Mouse (Mus musculus) midbrain, embryonic 10.5 days (tissue): Measurements from ENCODE around the gene Mamdc4. TPM values are rescaled to one million over a fixed set of nuclear protein-coding genes. Genes with fewer than 3 reads are reported as not detected.

Experiments used
- polyA plus RNA-seq: library from polyadenylated mRNA; unstranded; fragments of >200 nt; fragmentation: Nextera tagmentation; extraction: Ambion mirVana; gene quantifications from 2 replicates; pipeline ENCODE4 v1.2.1, GENCODE M21; 2016

The Mamdc4 gene
- polyA plus RNA-seq, 1 experiment from 2014 or later: 6.7 TPM

Other genes with a start within 250 kb of the Mamdc4 start
- gene Man1b1, start 242.5 kb downstream of the Mamdc4 start, polyA plus RNA-seq: 55.6 and 62.8 TPM in 2 replicates
- gene Dpp7, start 218.5 kb downstream of the Mamdc4 start, polyA plus RNA-seq: 16.2 and 20.2 TPM in 2 replicates
- 6.0 and 8.4 TPM in 2 replicates for gene Uap1l1, start 209.2 kb downstream of the Mamdc4 start, polyA plus RNA-seq
- 73.4 and 86.4 TPM in 2 replicates for gene Sapcd2, start 202.5 kb downstream of the Mamdc4 start, polyA plus RNA-seq
- 0.26 TPM in 1 of 2 replicates, not detected in the other for gene Entpd2, start 179.0 kb downstream of the Mamdc4 start, polyA plus RNA-seq
- 80.6 and 125 TPM in 2 replicates for gene Npdc1, start 175.5 kb downstream of the Mamdc4 start, polyA plus RNA-seq
- not detected in 2 replicates for gene Fut7, start 151.6 kb downstream of the Mamdc4 start, polyA plus RNA-seq
- 6.2 and 8.1 TPM in 2 replicates for gene Abca2, start 146.1 kb downstream of the Mamdc4 start, polyA plus RNA-seq
- 1.1 and 1.9 TPM in 2 replicates for gene Clic3, start 118.0 kb downstream of the Mamdc4 start, polyA plus RNA-seq
- gene Paxx, start 113.8 kb downstream of the Mamdc4 start, polyA plus RNA-seq: 17.4 and 26.4 TPM in 2 replicates
- 0.16 TPM in 1 of 2 replicates, not detected in the other for gene Ptgds, start 104.8 kb downstream of the Mamdc4 start, polyA plus RNA-seq
- not detected in 2 replicates for gene Lcn12, start 80.9 kb downstream of the Mamdc4 start, polyA plus RNA-seq
- gene Fbxw5, start 74.1 kb downstream of the Mamdc4 start, polyA plus RNA-seq: 91.2 and 108 TPM in 2 replicates
- gene C8g, start 73.1 kb downstream of the Mamdc4 start, polyA plus RNA-seq: 5.2 and 5.6 TPM in 2 replicates
- gene Traf2, start 27.9 kb downstream of the Mamdc4 start, polyA plus RNA-seq: 38.9 and 41.4 TPM in 2 replicates
- 344 and 364 TPM in 2 replicates for gene Edf1, start 17.0 kb downstream of the Mamdc4 start, polyA plus RNA-seq
- gene Phpt1, start 379 bp upstream of the Mamdc4 start, polyA plus RNA-seq: 159 and 187 TPM in 2 replicates
- gene Ajm1, start 6.9 kb upstream of the Mamdc4 start, polyA plus RNA-seq: 0.05 and 0.27 TPM in 2 replicates
- gene Rabl6, start 33.7 kb upstream of the Mamdc4 start, polyA plus RNA-seq: 71.2 and 75.1 TPM in 2 replicates
- 0.04 and 0.12 TPM in 2 replicates for gene Ccdc183, start 42.8 kb upstream of the Mamdc4 start, polyA plus RNA-seq
- gene Tmem141, start 47.2 kb upstream of the Mamdc4 start, polyA plus RNA-seq: 12.8 and 14.7 TPM in 2 replicates
- 0.36 and 1.4 TPM in 2 replicates for gene Fcna, start 53.2 kb upstream of the Mamdc4 start, polyA plus RNA-seq
- not detected in 2 replicates for gene Lcn8, start 78.3 kb upstream of the Mamdc4 start, polyA plus RNA-seq
- not detected in 2 replicates for gene Lcn5, start 83.1 kb upstream of the Mamdc4 start, polyA plus RNA-seq
- gene Lcn6, start 101.9 kb upstream of the Mamdc4 start, polyA plus RNA-seq: not detected in 2 replicates
- not detected in 2 replicates for gene Lcn10, start 107.9 kb upstream of the Mamdc4 start, polyA plus RNA-seq
- not detected in 2 replicates for gene Obp2a, start 125.2 kb upstream of the Mamdc4 start, polyA plus RNA-seq
- 70.8 and 77.6 TPM in 2 replicates for gene Bmyc, start 131.9 kb upstream of the Mamdc4 start, polyA plus RNA-seq
- not detected in 2 replicates for gene Obp2b, start 162.2 kb upstream of the Mamdc4 start, polyA plus RNA-seq
- not detected in 2 replicates for gene Lcn3, start 190.7 kb upstream of the Mamdc4 start, polyA plus RNA-seq
- gene Lcn11, start 202.2 kb upstream of the Mamdc4 start, polyA plus RNA-seq: not detected in 2 replicates
- not detected in 2 replicates for gene Gm13539, start 207.4 kb upstream of the Mamdc4 start, polyA plus RNA-seq
- gene Glt6d1, start 241.0 kb upstream of the Mamdc4 start, polyA plus RNA-seq: not detected in 2 replicates
- gene Lcn9, start 248.3 kb upstream of the Mamdc4 start, polyA plus RNA-seq: not detected in 2 replicates